Mouse (Mus musculus) lung, embryonic 16.5 days (tissue): ENCODE results near the gene Crtam. TPM values are rescaled to one million over a fixed set of nuclear protein-coding genes. Genes with fewer than 3 reads are reported as not detected.

ENCODE experiments used
- ATAC-seq: fragments of 200-750 bp; cut with Nextera tagmentation; 2 replicates; pipeline ENCODE4 v1.8.0; 2017; ENCODE audit warnings: low read depth, mild to moderate bottlenecking, moderate library complexity
- H3K27ac ChIP-seq: fragments of 300-500 bp; sonication (generic); 2 replicates; pipeline ENCODE4 v1.5.1; 2014; ENCODE audit warnings: mild to moderate bottlenecking, control low read depth, low read length
- H3K27me3 ChIP-seq: fragments of 300-500 bp; sonication (generic); 2 replicates; pipeline ENCODE4 v1.6.1; 2014; ENCODE audit warnings: low read depth, low read length, mixed read lengths; ENCODE audit not compliant: control insufficient read depth, insufficient read depth
- H3K36me3 ChIP-seq: fragments of 300-500 bp; sonication (generic); 2 replicates; pipeline ENCODE4 v1.6.1; 2014; ENCODE audit warnings: low read length; ENCODE audit not compliant: control insufficient read depth, insufficient read depth
- H3K4me1 ChIP-seq: fragments of 300-500 bp; sonication (generic); replicated peaks from 2 replicates; pipeline ENCODE4 v1.6.1; 2014; ENCODE audit warnings: low read length, mixed read lengths; ENCODE audit not compliant: control insufficient read depth, insufficient read depth
- H3K4me2 ChIP-seq: fragments of 300-500 bp; sonication (generic); 2 replicates; pipeline ENCODE4 v1.6.1; 2014; ENCODE audit warnings: low read depth, low read length, control low read depth
- H3K4me3 ChIP-seq: fragments of 300-500 bp; sonication (generic); 2 replicates; pipeline ENCODE4 v1.5.1; 2014; ENCODE audit warnings: mild to moderate bottlenecking, low read length, control low read depth
- H3K9ac ChIP-seq: fragments of 300-500 bp; sonication (generic); 2 replicates; pipeline ENCODE4 v1.6.1; 2014; ENCODE audit warnings: low read length, control low read depth
- H3K9me3 ChIP-seq: fragments of 300-500 bp; sonication (generic); 2 replicates; pipeline ENCODE4 v1.6.1; 2016; ENCODE audit warnings: low read length; ENCODE audit not compliant: control insufficient read depth
- WGBS: fragments of 180-500 bp; shearing (Covaris S2); extraction: QIAGEN DNeasy Blood & Tissue Kit; methylation state at CpG from one replicate; pipeline ENCODE4 v1.1.7; 2014; 5-methylcytosine and 5-hydroxymethylcytosine counted together
- polyA plus RNA-seq: library from polyadenylated mRNA; unstranded; fragments of >200 nt; fragmentation: Nextera tagmentation; extraction: Ambion mirVana; gene quantifications from 2 replicates; pipeline ENCODE4 v1.2.1, GENCODE M21; 2015

Crtam gene
- polyA plus RNA-seq = not detected in 2 replicates

- 25% methylated on average over 4 of the region's 4 CpGs for WGBS
Observed at GRCm38 (mm10) chr9:41004415-41004814, at the start of gene Crtam. TSS of gene Crtam (minus strand) at chr9:41004628.

GRCm38 (mm10) chr9:41054166-41054565 lies 49.7 kb upstream of the Crtam start:
- Histone ChIP-seq H3K4me1 (peaks cover 5% of the 10 kb centered on the region), H3K9ac (no peak overlapping the region), H3K36me3 (no peaks in the 10 kb centered on the region), H3K27me3 (no peaks in the 10 kb centered on the region), H3K4me2 (no peak overlapping the region), H3K27ac (no peak overlapping the region), H3K4me3 (no peak overlapping the region), H3K9me3 (no peaks in the 10 kb centered on the region)
- 84% methylated on average over 9 of the region's 9 CpGs for WGBS
- ATAC-seq = no peak

More at GRCm38 (mm10) chr9:41004415-41004814, at the start of gene Crtam:
- Histone ChIP-seq H3K9me3 (no peaks in the 10 kb centered on the region), H3K4me1 (no peaks in the 10 kb centered on the region), H3K27me3 (no peaks in the 10 kb centered on the region), H3K4me2 (no peak within 1 kb of the TSS), H3K9ac (no peak within 1 kb of the TSS), H3K36me3 (no peaks in the 10 kb centered on the region), H3K27ac (no peak within 1 kb of the TSS), H3K4me3 (no peak within 1 kb of the TSS)
- no peak for ATAC-seq

GRCm38 (mm10) chr9:41053478-41053877 lies 49.0 kb upstream of the Crtam start:
- H3K4me3 ChIP-seq = no peak overlapping the region
- no peak overlapping the region for H3K4me2 ChIP-seq
- H3K27ac ChIP-seq = no peak overlapping the region
- no peaks in the 10 kb centered on the region for H3K9me3 ChIP-seq
- peaks cover 5% of the 10 kb centered on the region for H3K4me1 ChIP-seq
- WGBS = 51% methylated on average over 4 of the region's 4 CpGs
- H3K27me3 ChIP-seq = no peaks in the 10 kb centered on the region
- H3K9ac ChIP-seq = no peak overlapping the region
- no peak for ATAC-seq
- H3K36me3 ChIP-seq = no peaks in the 10 kb centered on the region

GRCm38 (mm10) chr9:41051080-41051932 lies 46.9 kb upstream of the Crtam start:
- Histone ChIP-seq H3K9me3 (no peaks in the 10 kb centered on the region), H3K9ac (no peak overlapping the region), H3K4me1 (peaks cover 5% of the 10 kb centered on the region), H3K36me3 (no peaks in the 10 kb centered on the region), H3K27ac (no peak overlapping the region), H3K27me3 (no peaks in the 10 kb centered on the region), H3K4me2 (no peak overlapping the region), H3K4me3 (no peak overlapping the region)
- no peak; the same call in 1 of the 2 replicates for ATAC-seq
- 32% methylated on average over 11 of the region's 11 CpGs for WGBS

GRCm38 (mm10) chr9:41050331-41051079 lies 46.1 kb upstream of the Crtam start:
- no peak for ATAC-seq
- H3K4me1 ChIP-seq = peaks cover 5% of the 10 kb centered on the region
- H3K27ac ChIP-seq = no peak overlapping the region
- H3K9me3 ChIP-seq = no peaks in the 10 kb centered on the region
- H3K4me3 ChIP-seq = no peak overlapping the region
- H3K4me2 ChIP-seq = no peak overlapping the region
- H3K36me3 ChIP-seq = no peaks in the 10 kb centered on the region
- WGBS = 41% methylated on average over 12 of the region's 12 CpGs
- H3K9ac ChIP-seq = no peak overlapping the region
- H3K27me3 ChIP-seq = no peaks in the 10 kb centered on the region

DNA sequence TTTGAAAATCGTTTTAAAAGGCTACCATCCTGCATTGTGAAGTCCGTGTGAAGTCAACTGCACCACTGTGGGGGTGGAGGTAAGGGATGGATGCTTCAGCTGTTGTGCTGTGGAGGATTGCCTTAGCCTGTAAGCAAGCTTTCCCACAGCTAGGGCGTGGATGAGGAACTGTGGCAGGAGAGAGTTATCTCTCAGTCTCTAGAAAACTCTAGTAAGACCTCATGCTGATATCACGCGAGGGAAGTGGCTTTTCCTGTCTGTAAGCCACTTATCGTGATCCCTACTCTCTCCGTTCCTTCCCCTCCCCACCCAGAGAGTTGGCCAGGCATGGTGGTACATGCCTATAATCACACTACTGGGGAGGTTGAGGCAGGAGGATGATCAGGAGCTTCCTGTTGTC lies 44.9 kb upstream of the Crtam start:
- Histone ChIP-seq H3K4me2 (no peak overlapping the region), H3K36me3 (no peaks in the 10 kb centered on the region), H3K9ac (no peak overlapping the region), H3K27ac (no peak overlapping the region), H3K4me3 (no peak overlapping the region), H3K9me3 (no peaks in the 10 kb centered on the region), H3K4me1 (peaks cover 5% of the 10 kb centered on the region), H3K27me3 (no peaks in the 10 kb centered on the region)
- no peak for ATAC-seq
- 76% methylated on average over 7 of the region's 7 CpGs for WGBS

DNA sequence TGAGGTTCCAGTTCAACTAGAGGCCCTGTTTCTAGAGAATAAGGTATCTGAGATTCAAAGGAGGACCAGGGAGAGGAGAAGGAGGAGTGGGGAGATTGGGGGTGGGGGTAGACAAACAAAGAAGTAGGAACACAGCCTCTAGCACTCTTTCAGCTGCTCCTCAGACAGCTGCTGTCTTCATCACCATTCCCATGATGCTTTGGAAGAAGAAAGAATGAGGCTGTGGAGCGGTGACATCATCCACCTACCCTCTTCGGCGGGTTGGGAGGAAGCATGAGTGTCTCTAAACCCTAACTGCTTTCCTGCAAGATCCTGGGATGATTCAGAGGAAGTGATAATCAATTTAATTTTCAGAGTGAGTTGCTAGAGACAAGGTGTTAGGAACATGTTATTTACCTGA lies 44.4 kb upstream of the Crtam start:
- Histone ChIP-seq H3K4me1 (peaks cover 5% of the 10 kb centered on the region), H3K9ac (no peak overlapping the region), H3K4me3 (no peak overlapping the region), H3K36me3 (no peaks in the 10 kb centered on the region), H3K27ac (no peak overlapping the region), H3K9me3 (no peaks in the 10 kb centered on the region), H3K4me2 (no peak overlapping the region), H3K27me3 (no peaks in the 10 kb centered on the region)
- WGBS = 69% methylated on average over 3 of the region's 3 CpGs
- ATAC-seq = no peak

DNA sequence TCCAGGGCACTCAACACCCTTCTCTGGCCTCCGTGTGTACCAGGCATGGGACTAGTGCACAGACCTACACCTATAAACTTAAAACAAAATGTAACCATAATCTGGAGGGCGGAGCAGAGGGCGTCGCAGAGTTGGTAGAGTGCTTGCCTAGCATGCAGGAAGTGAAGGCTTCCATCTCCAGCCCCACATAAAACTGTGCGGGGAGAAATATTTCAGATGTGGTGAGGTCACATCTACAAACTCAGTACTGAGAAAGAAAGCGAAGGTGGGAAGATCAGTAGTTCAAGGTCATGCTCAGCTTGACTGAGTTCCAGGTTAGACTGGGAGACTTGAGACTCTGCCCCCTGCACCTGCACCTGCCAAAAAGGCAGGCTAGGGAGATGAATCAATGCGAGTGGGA lies 43.8 kb upstream of the Crtam start:
- WGBS = 94% methylated on average over 7 of the region's 7 CpGs
- H3K36me3 ChIP-seq = no peaks in the 10 kb centered on the region
- no peak for ATAC-seq
- H3K9me3 ChIP-seq = no peaks in the 10 kb centered on the region
- no peak overlapping the region for H3K27ac ChIP-seq
- H3K27me3 ChIP-seq = no peaks in the 10 kb centered on the region
- H3K4me3 ChIP-seq = no peak overlapping the region
- peaks cover 5% of the 10 kb centered on the region for H3K4me1 ChIP-seq
- no peak overlapping the region for H3K4me2 ChIP-seq
- no peak overlapping the region for H3K9ac ChIP-seq

DNA sequence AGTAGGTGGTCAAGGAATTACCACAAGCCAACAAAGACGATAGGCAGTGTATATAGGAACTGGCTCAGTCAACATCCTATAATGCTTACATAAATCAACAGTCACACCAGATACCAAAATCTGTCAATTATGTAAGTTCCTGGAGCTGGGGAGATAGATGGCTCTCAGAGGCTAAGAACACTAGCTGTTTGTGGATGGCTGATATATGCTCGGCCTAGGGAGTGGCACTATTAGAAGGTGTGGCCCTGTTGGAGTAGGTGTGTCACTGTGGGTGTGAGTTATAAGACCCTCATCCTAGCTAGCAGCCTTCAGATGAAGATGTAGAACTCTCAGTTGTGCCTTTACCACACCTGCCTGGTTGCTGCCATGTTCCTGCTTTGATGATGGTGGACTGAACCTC lies 43.2 kb upstream of the Crtam start:
- no peak overlapping the region for H3K27ac ChIP-seq
- H3K9me3 ChIP-seq = no peaks in the 10 kb centered on the region
- H3K36me3 ChIP-seq = no peaks in the 10 kb centered on the region
- no peaks in the 10 kb centered on the region for H3K27me3 ChIP-seq
- WGBS = 88% methylated on average over 2 of the region's 2 CpGs
- H3K9ac ChIP-seq = no peak overlapping the region
- H3K4me3 ChIP-seq = no peak overlapping the region
- H3K4me2 ChIP-seq = no peak overlapping the region
- H3K4me1 ChIP-seq = peaks cover 5% of the 10 kb centered on the region
- no peak for ATAC-seq
